Mouse (Mus musculus) 3134 (cell line): ENCODE data around the gene Chn2.

ENCODE experiments used
- DNase-seq: peaks from one replicate; pipeline ENCODE4 v3.0.0-alpha.2; 2011; ENCODE audit warnings: low spot score; ENCODE audit not compliant: insufficient read length; ENCODE audit errors: extremely low read depth

The Chn2 gene

GRCm38 (mm10) chr6:54183825-54184578 is 144.6 kb downstream of the Chn2 start:
- no peak for DNase-seq

GRCm38 (mm10) chr6:54193631-54194305 is 154.4 kb downstream of the Chn2 start:
- no peak for DNase-seq

DNA sequence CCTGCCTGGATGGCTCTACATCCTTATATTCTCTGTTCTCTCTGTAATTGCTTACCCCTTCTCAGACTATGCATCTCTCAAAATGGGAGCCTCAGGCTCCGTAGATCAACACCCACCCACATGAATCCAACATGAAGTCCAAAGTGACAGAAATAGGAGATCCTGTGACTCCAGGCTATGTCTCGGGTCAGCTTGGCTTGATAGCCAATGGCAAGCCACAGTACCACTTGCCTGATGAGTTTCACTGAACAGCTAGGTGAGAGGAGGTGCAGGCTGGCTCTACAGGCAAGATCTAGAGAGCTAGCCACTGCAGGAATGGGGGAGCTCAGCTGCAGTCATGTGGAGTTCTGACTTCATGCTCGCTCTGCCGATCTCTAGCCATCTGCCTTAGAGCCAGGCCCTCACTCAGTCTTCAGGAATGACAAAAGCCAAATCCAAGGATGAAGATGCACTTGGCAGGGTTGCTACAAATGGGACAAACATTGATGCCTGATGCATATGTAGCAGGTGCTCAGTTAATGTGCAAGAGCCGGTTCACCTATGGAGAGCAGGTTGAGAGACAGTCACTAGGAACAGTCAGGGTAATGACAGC is 158.6 kb downstream of the Chn2 start:
- no peak for DNase-seq

DNA sequence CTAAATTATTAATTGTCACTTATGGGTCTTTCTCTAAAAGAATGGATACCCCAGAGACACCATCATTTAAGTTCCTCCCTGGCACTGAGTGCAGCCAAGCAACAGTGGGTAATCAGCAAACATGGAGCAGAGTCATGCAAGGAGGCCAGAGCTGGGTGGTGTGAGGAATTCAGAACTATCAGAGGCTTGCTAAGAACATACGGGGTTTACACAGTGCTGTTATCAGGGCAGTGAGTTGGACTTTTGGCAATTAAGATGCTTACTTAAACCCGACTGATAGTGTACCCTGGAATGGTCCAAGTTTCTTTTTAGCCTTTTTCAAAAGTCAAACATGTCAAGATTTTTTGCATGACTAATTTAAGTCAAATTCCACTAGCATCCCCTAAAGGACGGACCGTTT is 160.2 kb downstream of the Chn2 start:
- no peak for DNase-seq

GRCm38 (mm10) chr6:54200031-54200722 is 160.8 kb downstream of the Chn2 start:
- DNase-seq: no peak

DNA sequence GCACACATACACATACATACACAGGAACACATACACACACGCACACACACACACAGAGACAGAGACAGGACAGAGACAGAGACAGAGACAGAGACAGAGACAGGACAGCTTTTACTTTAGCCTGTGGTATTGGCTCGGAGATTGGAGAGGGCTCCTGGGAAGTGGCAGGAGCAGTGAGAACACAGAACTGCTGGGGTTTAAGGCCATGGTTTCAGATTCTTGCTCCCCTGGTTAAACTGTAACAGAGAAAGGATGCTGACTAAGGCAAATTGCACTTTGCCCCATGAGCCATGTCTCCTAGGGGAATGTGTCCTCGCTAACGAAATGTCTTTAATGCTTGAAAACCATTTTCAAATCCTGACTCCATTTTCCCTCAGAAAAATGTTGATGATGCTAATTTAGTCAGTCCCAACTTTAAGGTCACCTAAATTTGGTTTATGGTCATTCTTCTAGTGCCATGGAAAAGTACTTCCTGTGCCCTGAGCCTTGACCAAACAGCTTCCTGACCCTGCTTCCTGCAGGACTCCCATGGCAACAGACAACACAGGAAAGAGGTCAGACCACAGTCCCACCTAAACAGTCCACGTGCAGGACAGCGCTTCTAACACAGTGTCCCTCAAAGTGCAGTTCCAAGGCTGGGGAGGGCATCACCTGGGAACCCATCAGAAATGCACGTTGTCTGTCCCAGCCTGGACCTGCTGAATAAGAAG is 163.1 kb downstream of the Chn2 start:
- no peak for DNase-seq

- DNase-seq: peak; percentile 40
These were observed 164.0 kb downstream of the Chn2 start for GRCm38 (mm10) chr6:54203316-54203715.

GRCm38 (mm10) chr6:54203926-54204325 is 164.6 kb downstream of the Chn2 start:
- DNase-seq: no peak

GRCm38 (mm10) chr6:54204931-54205330 is 165.6 kb downstream of the Chn2 start:
- no peak for DNase-seq

DNA sequence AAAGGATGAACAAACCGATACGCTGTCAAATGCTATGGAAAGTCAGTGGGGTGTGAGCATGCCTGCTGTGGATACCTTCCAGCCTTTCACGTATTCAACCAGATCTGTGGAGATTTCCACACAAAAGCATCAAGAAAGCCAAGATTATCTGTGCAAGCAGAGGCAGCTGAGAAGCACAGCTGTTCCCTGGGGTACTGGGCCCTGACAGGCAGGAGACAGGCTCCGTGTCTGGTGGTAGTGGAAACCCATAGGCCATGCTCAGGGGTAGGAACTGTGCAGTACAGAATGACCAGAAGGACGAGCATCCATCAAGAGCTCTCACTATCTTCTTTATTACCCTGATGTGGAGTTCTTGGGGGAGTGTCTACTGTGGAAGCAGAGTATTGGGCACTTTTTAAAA is 166.1 kb downstream of the Chn2 start:
- no peak for DNase-seq

DNA sequence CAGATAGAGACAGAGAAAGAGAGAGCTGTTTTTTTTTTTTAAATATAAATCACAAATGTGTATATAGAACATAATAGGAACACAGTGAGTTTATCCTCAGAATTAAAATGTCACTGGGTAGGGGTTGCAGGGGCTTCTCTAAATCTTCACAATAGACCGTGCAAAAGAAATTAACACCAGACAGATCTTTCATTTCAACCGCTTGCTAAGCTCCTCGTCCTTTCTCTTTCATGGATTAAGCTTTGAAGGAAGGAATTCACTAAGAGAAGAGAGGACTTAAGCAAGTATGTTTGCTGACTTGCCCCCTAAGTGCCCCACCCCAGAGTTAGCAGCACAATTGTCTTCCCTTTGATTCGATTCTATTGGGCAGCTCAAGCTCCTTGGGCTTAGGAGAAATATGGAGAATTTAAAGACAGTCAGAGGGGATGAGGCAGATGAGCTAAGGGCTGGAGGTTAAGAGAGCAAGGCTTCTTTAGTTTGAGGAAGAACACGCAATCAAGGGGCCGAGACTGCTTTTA is 166.9 kb downstream of the Chn2 start:
- no peak for DNase-seq

DNA sequence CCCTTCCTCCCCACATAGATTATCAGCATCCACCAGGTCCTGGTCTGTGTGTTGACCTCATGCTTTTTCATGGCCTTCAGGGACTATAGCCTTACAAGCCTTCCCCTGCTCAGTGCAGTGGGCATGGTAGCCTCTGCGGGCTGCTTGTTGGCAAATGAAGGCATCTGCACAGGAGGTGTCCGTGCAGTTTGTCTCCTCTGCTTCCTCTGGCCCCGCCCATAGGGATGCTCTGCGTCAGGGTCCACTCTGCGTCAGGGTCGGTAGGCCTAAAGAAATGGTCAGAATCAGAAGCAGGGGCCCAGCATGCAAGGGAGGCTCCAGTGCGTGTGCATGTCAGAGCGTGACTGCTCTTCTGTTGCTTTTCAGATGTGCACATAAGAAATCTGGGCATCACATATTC is 169.4 kb downstream of the Chn2 start:
- DNase-seq: no peak

DNA sequence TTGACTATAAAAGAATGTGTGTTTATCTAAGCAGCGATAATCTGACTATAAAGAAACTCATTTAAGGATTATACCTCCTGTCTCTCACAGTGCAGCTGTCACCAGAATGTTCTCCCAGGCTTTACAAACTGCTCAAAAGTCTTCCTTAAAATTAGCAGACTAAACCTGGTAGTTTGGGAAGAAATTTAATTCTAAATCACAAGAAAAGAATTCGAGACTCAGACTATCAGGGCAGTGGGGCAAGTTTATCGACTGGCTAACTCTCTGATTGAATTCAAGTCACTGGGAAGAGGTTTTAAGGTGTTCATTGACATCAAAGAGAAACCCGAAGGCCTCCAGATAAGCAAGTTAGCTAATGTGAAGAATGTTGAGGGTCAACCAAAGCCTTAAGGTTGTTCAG is 171.6 kb downstream of the Chn2 start:
- DNase-seq: no peak

DNA sequence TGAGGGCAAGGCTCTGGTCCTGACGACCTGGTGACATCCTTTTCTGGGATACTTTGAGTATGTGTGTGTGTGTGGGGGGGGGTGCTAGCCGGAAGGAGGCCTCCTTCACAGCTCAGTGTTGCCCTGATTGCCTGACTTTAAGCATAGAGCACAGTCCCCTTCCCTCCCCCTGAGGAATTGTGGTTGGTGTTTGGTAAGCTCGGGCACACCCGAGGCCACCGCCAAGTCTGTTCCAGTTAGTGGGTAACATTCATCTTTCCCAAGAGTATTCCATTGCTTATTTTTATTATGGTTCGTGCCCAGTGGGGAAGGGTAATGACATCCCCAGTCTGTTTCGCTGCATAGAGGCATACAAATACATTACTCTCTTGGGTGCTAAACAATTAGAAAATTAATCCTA is 172.6 kb downstream of the Chn2 start:
- DNase-seq: peak; percentile 24

GRCm38 (mm10) chr6:54213743-54214142 is 174.4 kb downstream of the Chn2 start:
- no peak for DNase-seq

GRCm38 (mm10) chr6:54215636-54216035 is 176.3 kb downstream of the Chn2 start:
- no peak for DNase-seq

DNA sequence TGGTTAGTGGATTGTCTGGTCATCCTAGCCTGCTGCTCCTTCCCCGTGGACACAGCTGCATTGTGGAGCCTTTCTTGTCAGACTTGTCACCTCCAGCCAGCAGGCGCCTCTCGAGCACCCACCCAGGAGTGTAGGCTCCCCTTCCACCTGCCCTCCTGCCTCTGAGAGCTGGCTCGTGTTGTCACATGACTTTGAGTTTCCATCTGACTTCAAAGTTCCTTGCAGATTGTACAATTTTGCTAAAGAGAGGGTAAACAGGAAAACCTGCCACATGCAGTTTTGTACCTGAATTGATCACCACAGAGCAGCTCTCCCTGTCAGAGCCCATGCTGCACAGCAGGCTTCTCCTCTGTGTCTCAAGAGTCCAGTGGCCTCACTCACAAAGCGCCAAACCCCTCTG is 177.2 kb downstream of the Chn2 start:
- DNase-seq: no peak

- no peak for DNase-seq
These were observed 180.8 kb downstream of the Chn2 start for GRCm38 (mm10) chr6:54220124-54220523.

DNA sequence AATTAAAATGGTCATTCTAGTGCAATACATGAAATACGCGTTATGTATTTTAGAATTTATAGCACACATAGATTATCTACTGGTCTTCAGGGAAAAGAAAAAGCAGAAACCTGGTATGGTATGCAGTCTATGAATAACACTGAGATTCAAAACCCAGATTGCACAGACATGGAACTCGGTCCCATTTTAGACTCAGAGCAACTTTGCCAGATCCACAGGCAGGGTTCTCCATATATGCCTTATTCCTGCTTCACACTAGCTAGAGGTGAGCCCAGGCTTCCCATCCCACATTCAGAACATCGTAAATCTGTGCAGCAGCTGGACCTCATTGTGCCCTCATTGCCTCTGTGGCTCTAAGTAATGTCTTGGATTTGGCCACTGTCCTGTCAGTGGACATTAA is 184.2 kb downstream of the Chn2 start:
- no peak for DNase-seq

DNA sequence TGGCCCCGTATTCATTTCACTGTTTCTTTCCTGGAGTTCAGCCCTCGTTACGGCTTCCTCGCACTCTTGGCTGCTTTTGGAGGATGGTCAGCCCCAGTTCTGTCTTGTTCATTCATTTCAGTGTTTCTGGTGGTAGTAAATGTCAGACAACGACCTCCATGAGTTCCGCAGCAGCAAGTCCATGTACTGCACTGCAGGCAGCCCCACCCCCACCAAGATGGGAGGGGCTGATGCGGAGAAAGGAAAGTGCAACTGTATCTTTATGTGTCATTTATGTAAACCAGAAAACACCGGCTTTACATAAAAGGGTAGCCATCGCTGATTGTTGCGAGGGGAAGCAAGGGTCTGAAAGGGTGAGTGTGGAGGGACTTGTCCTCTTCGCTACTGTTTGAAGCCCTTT is 185.0 kb downstream of the Chn2 start:
- DNase-seq: no peak

DNA sequence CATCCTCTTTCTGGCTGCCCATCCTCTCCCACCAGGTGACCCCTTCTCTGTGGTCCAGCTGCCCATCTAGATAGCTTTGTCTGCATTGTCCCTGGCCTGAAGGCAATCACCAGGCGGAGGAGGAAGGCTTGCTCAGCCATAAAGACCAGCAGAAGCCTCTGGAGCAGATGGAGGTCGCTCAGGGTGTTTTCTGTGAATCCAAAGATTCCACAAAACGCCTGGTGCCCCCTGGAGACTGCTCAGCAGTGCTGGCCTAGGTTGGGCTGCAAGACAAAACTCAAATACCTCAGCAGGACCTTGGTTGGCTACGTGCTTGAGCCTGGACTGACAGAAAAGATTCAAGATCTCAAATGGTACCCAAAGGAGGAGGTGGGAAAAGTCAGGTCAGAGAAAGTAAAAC is 186.0 kb downstream of the Chn2 start:
- no peak for DNase-seq
